Mouse (Mus musculus): ENCODE data around the gene Gm42517. TPM values are rescaled to one million over a fixed set of nuclear protein-coding genes. Genes with fewer than 3 reads are reported as not detected.

Gene Gm42517
- polyA plus RNA-seq (2012; ENCODE audit: low replicate concordance) = 0.43 and 0.73 TPM in 2 replicates

GRCm38 (mm10) chr5:108367871-108368332 lies at the start of gene Gm42517:
TSS of gene Gm42517 (minus strand) at chr5:108367922.

GRCm38 (mm10) chr5:108388201-108388600 lies 20.5 kb upstream of the Gm42517 start, which contains the start of gene Pde6b:
TSS of gene Pde6b (plus strand) at chr5:108388391.

Other genes with a start within 250 kb of the Gm42517 start
- 50.0 and 109 TPM in 2 replicates for gene Tmed5, start 235.3 kb downstream of the Gm42517 start, polyA plus RNA-seq (2012; ENCODE audit: low replicate concordance)
- 1.1 TPM in 1 of 2 replicates, not detected in the other for gene Ccdc18, start 235.0 kb downstream of the Gm42517 start, polyA plus RNA-seq (2012; ENCODE audit: low replicate concordance)
- 12.1 and 58.0 TPM in 2 replicates for gene Dr1, start 99.0 kb downstream of the Gm42517 start, polyA plus RNA-seq (2012; ENCODE audit: low replicate concordance)
- gene Pigg, start 55.3 kb downstream of the Gm42517 start, polyA plus RNA-seq (2012; ENCODE audit: low replicate concordance) = 0.15 and 2.2 TPM in 2 replicates
- not detected in 2 replicates for gene Pde6b, start 20.5 kb upstream of the Gm42517 start, polyA plus RNA-seq (2012; ENCODE audit: low replicate concordance)
- gene Atp5k, start 66.5 kb upstream of the Gm42517 start, polyA plus RNA-seq (2012; ENCODE audit: low replicate concordance) = 35.6 and 40.5 TPM in 2 replicates
- gene Mfsd7a, start 81.0 kb upstream of the Gm42517 start, polyA plus RNA-seq (2012; ENCODE audit: low replicate concordance) = 0.07 and 0.25 TPM in 2 replicates
- gene Pcgf3, start 93.3 kb upstream of the Gm42517 start, polyA plus RNA-seq (2012; ENCODE audit: low replicate concordance) = 23.1 and 27.5 TPM in 2 replicates
- gene Cplx1, start 182.1 kb upstream of the Gm42517 start, polyA plus RNA-seq (2012; ENCODE audit: low replicate concordance) = 0.15 and 0.20 TPM in 2 replicates

Data from leukemia stem cell, adult 10-12 weeks (primary cell).